Mouse (Mus musculus) embryonic facial prominence, embryonic 12.5 days (tissue): ENCODE data around the gene Gnai3. TPM values are rescaled to one million over a fixed set of nuclear protein-coding genes. Genes with fewer than 3 reads are reported as not detected.

Experiments used
- ATAC-seq: fragments of 200-750 bp; cut with Nextera tagmentation; 2 replicates; pipeline ENCODE4 v1.8.0; 2017; ENCODE audit not compliant: insufficient number of reproducible peaks, insufficient read depth, low FRiP score, low TSS enrichment
- H3K27ac ChIP-seq: fragments of 300-500 bp; sonication (generic); 2 replicates; pipeline ENCODE4 v1.5.1; 2016; ENCODE audit warnings: mild to moderate bottlenecking
- H3K27me3 ChIP-seq: fragments of 300-500 bp; sonication (generic); 2 replicates; pipeline ENCODE4 v1.6.1; 2016; ENCODE audit warnings: mild to moderate bottlenecking, moderate library complexity
- H3K36me3 ChIP-seq: fragments of 300-500 bp; sonication (generic); 2 replicates; pipeline ENCODE4 v1.6.1; 2016; ENCODE audit warnings: mild to moderate bottlenecking
- H3K4me1 ChIP-seq: fragments of 300-500 bp; sonication (generic); 2 replicates; pipeline ENCODE4 v1.6.1; 2016
- H3K4me2 ChIP-seq: fragments of 300-500 bp; sonication (generic); replicated peaks from 2 replicates; pipeline ENCODE4 v1.6.1; 2016; ENCODE audit warnings: mild to moderate bottlenecking, moderate library complexity
- H3K4me3 ChIP-seq: fragments of 300-500 bp; sonication (generic); 2 replicates; pipeline ENCODE4 v1.5.1; 2016; ENCODE audit warnings: mild to moderate bottlenecking
- H3K9ac ChIP-seq: fragments of 300-500 bp; sonication (generic); 2 replicates; pipeline ENCODE4 v1.6.1; 2016; ENCODE audit warnings: mild to moderate bottlenecking, moderate library complexity
- H3K9me3 ChIP-seq: fragments of 300-500 bp; sonication (generic); 2 replicates; pipeline ENCODE4 v1.6.1; 2016; ENCODE audit warnings: mild to moderate bottlenecking, moderate library complexity
- WGBS: fragments of 180-500 bp; shearing (Covaris S2); methylation state at CpG from one replicate; pipeline ENCODE4 v1.1.7; 2016; 5-methylcytosine and 5-hydroxymethylcytosine counted together
- polyA plus RNA-seq: library from polyadenylated mRNA; unstranded; fragments of >200 nt; fragmentation: Nextera tagmentation; extraction: Ambion mirVana; gene quantifications from 2 replicates; pipeline ENCODE4 v1.2.1, GENCODE M21; 2016

Gene Gnai3
- 196 and 207 TPM in 2 replicates for polyA plus RNA-seq

DNA sequence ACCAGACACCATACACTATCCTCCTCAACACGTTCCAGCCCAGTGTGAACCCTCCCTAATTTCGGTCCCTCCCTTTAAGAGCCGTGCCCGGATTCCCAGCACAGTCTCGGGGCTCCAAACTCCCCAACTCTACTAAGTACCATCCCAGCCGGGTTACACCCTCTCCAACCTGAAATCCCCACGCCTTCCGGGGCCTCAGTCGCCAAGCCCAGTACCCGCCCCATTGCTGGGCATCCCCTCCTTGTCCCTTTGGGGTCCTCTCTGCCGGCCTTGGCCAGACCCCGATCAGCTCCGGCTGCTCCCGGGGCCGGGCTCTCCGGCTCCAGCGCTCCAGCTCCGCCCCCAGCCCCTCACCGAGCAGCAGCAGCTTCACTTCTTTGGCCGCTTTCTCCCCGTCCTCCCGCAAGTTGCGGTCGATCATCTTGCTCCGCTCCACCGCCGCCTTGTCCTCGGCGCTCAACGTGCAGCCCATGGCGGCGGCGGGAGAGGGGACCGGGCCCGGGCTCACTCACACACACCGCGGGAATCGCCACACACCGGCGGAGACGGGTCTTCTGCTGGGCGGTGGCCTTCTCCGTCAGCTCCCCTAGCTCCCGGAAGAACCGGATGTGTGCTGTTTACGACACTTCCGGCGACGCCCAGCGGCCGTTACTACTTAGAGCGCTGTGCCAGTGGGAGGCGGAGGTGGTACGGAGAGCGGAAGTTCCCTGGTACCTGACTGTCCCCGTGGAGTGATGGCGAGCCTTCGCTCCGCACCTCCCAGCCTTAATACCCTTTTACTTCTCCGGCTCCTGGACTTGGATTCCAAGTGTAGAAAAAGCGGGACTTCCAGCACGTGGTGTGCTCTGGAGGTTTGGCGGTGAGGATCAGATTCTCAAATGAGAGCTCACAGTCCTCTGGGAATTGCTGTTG, at the start of gene Gnai3:
TSS of gene Gnai3 (minus strand) at position 613 of the 912 bp plus-strand sequence.
- H3K4me2 ChIP-seq: peak within 1 kb of the TSS; percentile 58
- H3K4me1 ChIP-seq: peaks cover 8% of the 10 kb centered on the region
- H3K36me3 ChIP-seq: no peaks in the 10 kb centered on the region
- peak within 1 kb of the TSS; percentile 87 for H3K9ac ChIP-seq
- under 1% methylated on average over 63 of the region's 63 CpGs for WGBS
- peak within 1 kb of the TSS; percentile 91 for H3K27ac ChIP-seq
- H3K27me3 ChIP-seq: no peaks in the 10 kb centered on the region
- peak; percentile 93 for ATAC-seq
- peak within 1 kb of the TSS; percentile 86 for H3K4me3 ChIP-seq
- no peaks in the 10 kb centered on the region for H3K9me3 ChIP-seq

DNA sequence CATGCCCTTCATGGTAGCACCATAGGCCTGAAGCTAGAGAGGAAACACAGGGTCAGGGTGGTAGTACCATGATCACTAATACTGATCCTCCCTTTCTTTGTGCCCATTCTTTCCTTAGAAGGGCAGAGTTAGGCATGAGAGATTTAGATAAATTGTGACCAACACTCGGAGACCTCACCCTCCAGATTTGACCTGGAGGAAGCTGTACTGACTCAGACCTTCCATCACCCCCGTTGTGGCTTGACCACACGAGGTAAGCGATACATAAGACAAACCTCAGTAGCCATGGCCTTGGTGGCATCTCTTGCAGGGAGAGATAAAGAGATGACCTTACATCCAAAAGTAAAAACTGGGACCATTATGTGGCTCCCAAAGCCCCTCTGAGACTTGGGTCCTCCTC, 49.3 kb upstream of the Gnai3 start:
- Histone ChIP-seq H3K36me3 (no peaks in the 10 kb centered on the region), H3K9ac (no peak overlapping the region), H3K4me3 (no peak overlapping the region), H3K4me1 (peaks cover 19% of the 10 kb centered on the region), H3K27me3 (no peaks in the 10 kb centered on the region), H3K27ac (no peak overlapping the region), H3K4me2 (no peak overlapping the region), H3K9me3 (no peaks in the 10 kb centered on the region)
- 86% methylated on average over 4 of the region's 4 CpGs for WGBS
- no peak for ATAC-seq

DNA sequence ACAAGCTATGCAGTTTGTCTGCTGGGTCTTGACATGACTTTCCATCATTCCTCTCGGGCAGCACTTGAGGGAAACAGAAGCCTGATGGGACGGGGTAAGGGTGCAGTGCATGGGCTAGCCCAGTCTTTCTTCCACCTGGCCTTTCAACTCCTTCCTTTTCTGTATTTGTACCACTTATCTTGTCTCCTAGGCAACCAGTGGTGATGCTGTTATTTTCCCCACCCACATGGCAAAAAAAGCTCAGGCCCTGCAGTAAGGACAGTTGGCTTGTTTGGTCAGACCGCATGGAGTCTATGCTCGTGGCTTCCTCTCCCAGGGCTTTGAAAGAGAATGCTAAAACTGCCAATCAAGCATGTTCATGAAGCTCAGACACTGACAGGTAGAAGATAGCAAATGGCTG, 47.7 kb upstream of the Gnai3 start:
- no peak overlapping the region for H3K9ac ChIP-seq
- no peaks in the 10 kb centered on the region for H3K36me3 ChIP-seq
- H3K4me3 ChIP-seq: no peak overlapping the region
- H3K9me3 ChIP-seq: no peaks in the 10 kb centered on the region
- peaks cover 22% of the 10 kb centered on the region for H3K4me1 ChIP-seq
- no peak for ATAC-seq
- WGBS: 72% methylated on average over 4 of the region's 4 CpGs
- no peaks in the 10 kb centered on the region for H3K27me3 ChIP-seq
- H3K4me2 ChIP-seq: no peak overlapping the region
- H3K27ac ChIP-seq: no peak overlapping the region

DNA sequence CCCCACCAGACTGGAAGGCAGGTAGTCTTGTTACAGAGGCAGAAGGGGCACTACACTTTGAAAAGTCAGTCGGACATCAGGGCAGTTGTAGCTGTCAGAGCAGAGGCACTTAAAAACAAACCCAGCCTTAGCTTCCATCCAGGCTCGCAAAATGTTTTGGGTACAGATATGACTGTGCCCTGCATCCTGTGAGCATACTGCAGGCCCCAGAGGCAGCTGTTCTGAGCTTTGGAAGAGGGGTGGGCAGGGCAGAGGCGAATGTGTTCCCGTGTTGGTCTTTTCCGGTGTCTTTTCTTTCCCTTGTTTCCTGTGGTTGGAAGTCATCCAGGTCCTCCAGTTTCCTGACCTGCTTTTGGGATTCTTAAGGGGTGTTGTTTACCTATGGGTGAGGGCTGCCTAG, 44.0 kb upstream of the Gnai3 start:
- no peak overlapping the region for H3K27ac ChIP-seq
- no peak overlapping the region for H3K4me2 ChIP-seq
- no peak overlapping the region for H3K9ac ChIP-seq
- H3K27me3 ChIP-seq: peaks cover 20% of the 10 kb centered on the region
- 54% methylated on average over 5 of the region's 5 CpGs for WGBS
- H3K4me1 ChIP-seq: peaks cover 10% of the 10 kb centered on the region; the same call in 1 of the 2 replicates
- H3K9me3 ChIP-seq: no peaks in the 10 kb centered on the region
- H3K4me3 ChIP-seq: no peak overlapping the region
- no peaks in the 10 kb centered on the region for H3K36me3 ChIP-seq
- ATAC-seq: no peak

DNA sequence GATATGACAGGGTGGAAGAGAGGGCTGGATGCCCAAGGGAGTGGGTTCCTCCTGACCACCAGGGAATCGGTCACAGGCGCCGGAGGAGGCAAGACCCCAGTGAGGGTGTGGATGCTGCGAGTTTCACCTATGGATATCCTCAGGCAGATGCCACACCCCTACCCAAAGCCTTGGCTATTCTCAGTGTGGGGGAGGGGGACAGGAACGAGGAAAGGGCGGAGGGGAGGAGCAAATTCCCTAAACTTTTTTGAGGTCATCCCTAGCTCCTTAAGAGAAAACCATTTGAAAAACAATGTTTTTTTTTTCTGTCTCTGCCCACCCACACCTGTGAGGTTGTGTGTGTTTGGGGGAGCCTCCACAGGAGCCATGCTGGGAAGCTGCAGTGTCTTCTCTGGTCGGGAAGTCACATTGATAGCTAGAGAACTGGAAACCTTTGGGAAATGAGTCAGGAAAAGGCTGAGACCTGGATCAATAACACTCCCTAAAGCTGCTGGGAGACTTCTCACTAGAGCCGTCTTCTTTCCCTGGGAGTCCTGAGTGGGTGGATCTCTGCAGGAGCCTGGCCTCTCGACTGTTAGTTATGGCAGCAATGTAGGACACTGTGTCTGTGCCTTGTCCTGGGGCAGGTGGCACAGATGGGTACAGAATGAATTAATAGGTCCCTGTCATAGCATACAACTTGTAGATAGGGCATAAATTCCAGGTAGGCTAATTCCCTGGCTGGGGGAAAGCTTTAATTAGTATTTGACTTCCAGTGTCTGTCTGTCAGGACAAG, 43.0 kb upstream of the Gnai3 start:
- peaks cover 20% of the 10 kb centered on the region for H3K27me3 ChIP-seq
- 69% methylated on average over 9 of the region's 9 CpGs for WGBS
- no peak overlapping the region for H3K4me3 ChIP-seq
- peaks cover 10% of the 10 kb centered on the region; the same call in 1 of the 2 replicates for H3K4me1 ChIP-seq
- no peaks in the 10 kb centered on the region for H3K36me3 ChIP-seq
- H3K9ac ChIP-seq: no peak overlapping the region
- H3K27ac ChIP-seq: no peak overlapping the region
- no peak overlapping the region for H3K4me2 ChIP-seq
- ATAC-seq: no peak
- H3K9me3 ChIP-seq: no peaks in the 10 kb centered on the region

DNA sequence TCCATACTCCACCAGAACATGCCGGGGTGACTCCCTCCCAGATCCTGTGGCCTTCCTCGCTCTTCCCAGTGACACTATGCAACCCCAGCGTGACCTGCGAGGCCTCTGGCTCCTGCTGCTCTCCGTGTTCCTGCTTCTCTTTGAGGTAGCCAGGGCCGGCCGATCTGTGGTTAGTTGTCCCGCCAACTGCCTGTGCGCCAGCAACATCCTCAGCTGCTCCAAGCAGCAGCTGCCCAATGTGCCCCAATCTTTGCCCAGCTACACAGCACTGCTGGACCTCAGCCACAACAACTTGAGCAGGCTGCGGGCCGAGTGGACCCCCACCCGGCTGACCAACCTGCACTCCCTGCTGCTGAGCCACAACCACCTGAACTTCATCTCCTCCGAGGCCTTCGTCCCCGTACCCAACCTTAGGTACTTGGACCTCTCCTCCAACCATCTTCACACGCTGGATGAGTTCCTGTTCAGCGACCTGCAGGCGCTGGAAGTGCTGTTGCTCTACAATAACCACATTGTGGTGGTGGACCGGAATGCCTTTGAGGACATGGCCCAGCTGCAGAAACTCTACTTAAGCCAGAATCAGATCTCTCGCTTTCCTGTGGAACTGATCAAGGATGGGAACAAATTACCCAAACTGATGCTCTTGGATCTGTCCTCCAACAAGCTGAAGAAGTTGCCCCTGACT, 41.3 kb upstream of the Gnai3 start:
- no peak overlapping the region for H3K27ac ChIP-seq
- H3K4me2 ChIP-seq: peak overlapping the region; percentile 75
- H3K4me3 ChIP-seq: peak overlapping the region; percentile 76; the same call in 1 of the 2 replicates
- no peak overlapping the region for H3K9ac ChIP-seq
- peaks cover 20% of the 10 kb centered on the region for H3K27me3 ChIP-seq
- no peaks in the 10 kb centered on the region for H3K36me3 ChIP-seq
- WGBS: 55% methylated on average over 20 of the region's 20 CpGs
- H3K4me1 ChIP-seq: peaks cover 10% of the 10 kb centered on the region; the same call in 1 of the 2 replicates
- H3K9me3 ChIP-seq: no peaks in the 10 kb centered on the region
- ATAC-seq: 0 out of 2 replicates have a peak, but pooled peaks have one; percentile 6

DNA sequence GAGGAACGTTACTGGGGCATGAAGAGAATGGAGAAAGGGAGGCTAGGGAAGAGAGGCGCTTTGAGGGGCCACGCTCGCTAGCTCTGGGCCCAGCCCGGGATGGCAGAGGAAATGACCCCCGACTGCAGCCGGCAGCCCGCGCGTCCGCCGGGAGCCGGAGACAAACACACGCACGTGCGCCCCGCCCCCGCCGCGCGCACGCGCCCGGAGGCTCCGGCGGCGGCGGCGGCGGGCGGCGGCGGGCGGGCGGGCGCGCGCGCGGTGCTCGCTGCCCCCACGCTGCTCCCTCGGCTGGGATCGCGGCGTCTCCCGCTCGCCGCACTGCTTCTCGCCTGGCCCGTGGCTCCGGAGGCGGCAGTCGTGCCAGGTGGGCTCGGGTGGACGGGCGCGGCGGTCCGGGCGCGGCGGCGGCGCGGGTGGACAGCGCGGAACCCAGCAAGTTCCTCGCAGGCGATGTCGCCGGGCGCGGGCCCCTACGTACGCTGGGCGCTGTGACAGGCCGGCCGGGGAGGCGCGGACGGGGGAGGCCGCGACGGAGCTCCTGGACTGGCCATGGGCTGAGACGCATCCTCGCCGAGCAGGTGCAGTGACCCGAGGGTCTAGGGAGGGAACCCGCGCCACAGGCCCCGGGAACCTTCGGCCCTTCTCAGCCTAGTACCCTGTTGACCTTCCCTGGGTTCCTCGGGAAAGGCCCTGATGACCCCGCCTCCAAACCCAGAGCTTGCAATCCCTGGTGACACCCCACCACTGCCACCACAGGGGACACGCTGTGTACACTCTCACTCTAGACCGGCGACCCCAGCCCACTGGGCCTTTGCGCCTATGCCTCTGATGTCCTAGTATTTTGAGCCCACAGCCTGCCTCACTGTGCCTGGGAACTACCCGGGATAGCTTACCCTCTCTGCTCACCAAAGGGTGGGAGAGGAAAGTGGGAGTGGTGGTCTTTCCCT, 40.4 kb upstream of the Gnai3 start, which contains the start of gene Amigo1:
TSS of gene Amigo1 (plus strand) at position 238 of the 950 bp plus-strand sequence.
- peak within 1 kb of the TSS; percentile 76 for H3K4me3 ChIP-seq
- no peaks in the 10 kb centered on the region for H3K36me3 ChIP-seq
- H3K9me3 ChIP-seq: no peaks in the 10 kb centered on the region
- H3K27me3 ChIP-seq: peaks cover 20% of the 10 kb centered on the region
- H3K9ac ChIP-seq: peak within 1 kb of the TSS; percentile 72
- H3K4me1 ChIP-seq: peaks cover 10% of the 10 kb centered on the region; the same call in 1 of the 2 replicates
- peak within 1 kb of the TSS; percentile 75 for H3K4me2 ChIP-seq
- H3K27ac ChIP-seq: no peak within 1 kb of the TSS
- peak; percentile 78 for ATAC-seq
- WGBS: 2% methylated on average over 96 of the region's 100 CpGs

DNA sequence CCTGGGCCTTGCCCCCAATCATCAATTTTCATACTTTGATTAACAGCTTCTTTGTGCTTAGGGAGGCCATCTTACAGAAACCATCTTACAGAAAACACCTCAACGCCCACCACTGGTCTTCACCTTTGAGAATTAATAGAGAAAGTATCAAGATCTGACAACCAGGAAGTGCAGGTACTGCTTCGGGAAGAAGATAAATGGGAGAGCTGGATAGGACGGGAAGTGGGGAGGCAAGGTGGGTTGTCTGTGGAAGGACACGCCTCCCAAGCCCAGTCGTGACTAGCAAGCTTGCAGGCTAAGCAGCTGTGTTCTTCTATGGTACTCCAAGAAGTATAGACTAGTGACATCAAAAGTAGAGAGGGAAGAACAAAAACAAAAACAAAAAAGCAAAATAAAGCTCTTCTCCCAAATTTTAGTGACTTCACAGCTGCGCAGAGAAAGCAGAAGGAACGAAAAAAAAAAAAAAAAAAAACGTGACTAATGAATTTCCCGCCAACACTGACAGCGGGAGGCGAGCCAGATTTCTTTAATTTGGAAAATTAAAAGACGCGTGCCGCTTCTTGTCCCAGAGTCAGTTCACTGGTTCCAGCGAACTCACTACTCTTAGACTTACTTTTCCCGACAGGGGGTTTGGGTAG, 39.6 kb upstream of the Gnai3 start:
- H3K27ac ChIP-seq: no peak overlapping the region

DNA sequence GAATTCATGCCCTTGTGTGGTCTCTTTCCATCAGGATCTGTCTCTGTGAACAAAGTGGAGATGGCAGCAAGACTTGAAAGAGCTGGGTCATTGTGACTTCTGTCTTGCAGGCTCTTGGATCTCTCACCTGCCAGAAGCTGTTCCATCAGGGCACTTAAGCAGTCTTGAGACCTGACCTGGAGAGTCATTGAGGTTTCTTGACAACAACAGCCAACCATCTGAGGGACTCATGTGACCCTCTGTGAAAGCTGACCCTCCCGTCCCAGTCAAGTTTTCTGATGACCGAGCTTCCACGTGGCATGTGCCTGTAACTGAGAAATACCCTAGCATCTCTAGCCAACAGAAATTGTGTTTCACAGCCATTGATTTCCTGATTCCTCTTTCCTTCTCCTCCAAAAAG, 38.8 kb upstream of the Gnai3 start:
- Histone ChIP-seq H3K27me3 (peaks cover 20% of the 10 kb centered on the region), H3K9me3 (no peaks in the 10 kb centered on the region), H3K4me3 (no peak overlapping the region), H3K4me2 (no peak overlapping the region), H3K4me1 (peaks cover 8% of the 10 kb centered on the region; the same call in 1 of the 2 replicates), H3K27ac (no peak overlapping the region), H3K36me3 (no peaks in the 10 kb centered on the region), H3K9ac (no peak overlapping the region)
- no peak for ATAC-seq
- 72% methylated on average over 3 of the region's 3 CpGs for WGBS

More for the DNA sequence above, 39.6 kb upstream of the Gnai3 start:
- Histone ChIP-seq H3K27me3 (peaks cover 20% of the 10 kb centered on the region), H3K4me3 (peak overlapping the region; percentile 76), H3K4me2 (peak overlapping the region; percentile 75), H3K36me3 (no peaks in the 10 kb centered on the region), H3K9me3 (no peaks in the 10 kb centered on the region), H3K4me1 (peaks cover 10% of the 10 kb centered on the region; the same call in 1 of the 2 replicates), H3K9ac (peak overlapping the region; percentile 72; the same call in 1 of the 2 replicates)
- ATAC-seq: peak; percentile 64; the same call in 1 of the 2 replicates
- WGBS: 2% methylated on average over 16 of the region's 16 CpGs

DNA sequence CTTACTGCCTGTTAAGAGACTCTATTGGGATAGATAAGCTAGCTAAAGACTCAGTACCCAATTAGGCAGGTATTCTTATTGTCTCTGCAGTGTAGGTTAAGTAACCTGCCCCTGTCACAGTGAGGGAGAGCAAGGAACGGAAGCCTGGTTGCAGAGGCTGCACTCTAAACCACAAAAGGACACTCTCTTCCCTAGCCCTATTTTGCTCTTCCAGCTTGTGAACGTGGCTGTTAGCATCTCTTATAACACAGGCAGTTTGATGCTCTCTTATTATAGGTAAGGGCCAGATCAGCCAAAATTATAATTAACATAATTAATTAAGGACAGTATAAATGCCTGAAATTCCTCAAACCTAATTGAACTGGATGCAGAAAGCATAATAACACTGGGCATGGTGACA, 34.6 kb upstream of the Gnai3 start:
- no peak for ATAC-seq
- H3K4me2 ChIP-seq: no peak overlapping the region
- no peak overlapping the region for H3K9ac ChIP-seq
- no peaks in the 10 kb centered on the region for H3K36me3 ChIP-seq
- 36% methylated on average over 2 of the region's 2 CpGs for WGBS
- no peaks in the 10 kb centered on the region for H3K4me1 ChIP-seq
- H3K27ac ChIP-seq: no peak overlapping the region
- H3K27me3 ChIP-seq: no peaks in the 10 kb centered on the region; the same call in 1 of the 2 replicates
- no peak overlapping the region for H3K4me3 ChIP-seq
- no peaks in the 10 kb centered on the region for H3K9me3 ChIP-seq
